Mouse (Mus musculus) MEL (cell line): ENCODE data around the gene Olfr741.

ENCODE experiments used
- CHD2 ChIP-seq: IDR thresholded peaks from 2 replicates; pipeline ENCODE4 v1.6.1; 2011; ENCODE audit warnings: low read length, improper control_type of control experiment
- CTCF ChIP-seq, 3 experiments: IDR thresholded peaks in 2 of 3; conservative IDR thresholded peaks in 1 of 3; 2 replicates each; pipeline ENCODE4 v1.5.1; 2011 to 2012; ENCODE audit warnings: low read length in 3 of 3, low read depth in 2 of 3, mild to moderate bottlenecking in 2 of 3, improper control_type of control experiment in 1 of 3, inconsistent platforms in 1 of 3, mixed read lengths in 1 of 3, moderate library complexity in 1 of 3; ENCODE audit not compliant: control insufficient read depth in 1 of 3, insufficient read depth in 1 of 3, poor library complexity in 1 of 3, severe bottlenecking in 1 of 3
- E2F4 ChIP-seq: IDR thresholded peaks from 2 replicates; pipeline ENCODE4 v1.6.1; 2011; ENCODE audit warnings: low read depth, low read length, improper control_type of control experiment, borderline replicate concordance
- EP300 ChIP-seq, 2 experiments: IDR thresholded peaks; 2 replicates each; pipeline ENCODE4 v1.6.1; 2011; ENCODE audit warnings: improper control_type of control experiment in 2 of 2, low read length in 2 of 2, low read depth in 1 of 2, mild to moderate bottlenecking in 1 of 2
- MXI1 ChIP-seq: IDR thresholded peaks from 2 replicates; pipeline ENCODE4 v1.6.1; 2011; ENCODE audit warnings: mild to moderate bottlenecking, low read depth, low read length, improper control_type of control experiment
- NELFE ChIP-seq: IDR thresholded peaks from 2 replicates; pipeline ENCODE4 v1.6.1; 2011; ENCODE audit warnings: low read depth, low read length, improper control_type of control experiment
- POLR2A ChIP-seq, 2 experiments: IDR thresholded peaks; 2 replicates each; pipeline ENCODE4 v1.6.1; 2011 to 2012; ENCODE audit warnings: low read length in 2 of 2, mild to moderate bottlenecking in 2 of 2, control low read depth in 1 of 2, improper control_type of control experiment in 1 of 2, low read depth in 1 of 2, moderate library complexity in 1 of 2; ENCODE audit not compliant: control insufficient read depth in 1 of 2, insufficient read depth in 1 of 2, poor library complexity in 1 of 2
- RCOR1 ChIP-seq: IDR thresholded peaks from 2 replicates; pipeline ENCODE4 v1.6.1; 2012; ENCODE audit warnings: low read depth, mild to moderate bottlenecking, inconsistent platforms, low read length, improper control_type of control experiment
- SMC3 ChIP-seq: IDR thresholded peaks from 2 replicates; pipeline ENCODE4 v1.6.1; 2011; ENCODE audit warnings: low read depth, low read length, improper control_type of control experiment
- TCF12 ChIP-seq: IDR thresholded peaks from 2 replicates; pipeline ENCODE4 v1.6.1; 2014; ENCODE audit warnings: low read depth, mild to moderate bottlenecking, inconsistent platforms, low read length, improper control_type of control experiment, moderate library complexity
- USF1 ChIP-seq: IDR thresholded peaks from 2 replicates; pipeline ENCODE4 v1.6.1; 2014; ENCODE audit warnings: low read depth, mild to moderate bottlenecking, inconsistent platforms, low read length, improper control_type of control experiment, moderate library complexity
- ZC3H11A ChIP-seq: IDR thresholded peaks from 2 replicates; pipeline ENCODE4 v1.6.1; 2012; ENCODE audit warnings: low read depth, mild to moderate bottlenecking, inconsistent platforms, low read length, improper control_type of control experiment
- ZKSCAN1 ChIP-seq: IDR thresholded peaks from 2 replicates; pipeline ENCODE4 v1.6.1; 2012; ENCODE audit warnings: low read depth, mild to moderate bottlenecking, inconsistent platforms, low read length, improper control_type of control experiment, moderate library complexity

- TF ChIP-seq ZC3H11A = no peak
- TF ChIP-seq USF1 = no peak
- TF ChIP-seq CTCF (IDR thresholded peaks at IDR 0.05 in 2 of 3, conservative IDR thresholded peaks at IDR 0.05 in 1 of 3; ENCODE audit: control insufficient read depth in 1 of 3, insufficient read depth in 1 of 3, low read depth in 2 of 3, low read length in 3 of 3, poor library complexity in 1 of 3, severe bottlenecking in 1 of 3) = no peak
- TF ChIP-seq SMC3 = no peak
- no peak for TF ChIP-seq MXI1
- no peak for TF ChIP-seq E2F4
- no peak for TF ChIP-seq TCF12
- TF ChIP-seq ZKSCAN1 = no peak
- TF ChIP-seq NELFE = no peak
- TF ChIP-seq RCOR1 = no peak
- no peak for TF ChIP-seq EP300 (IDR thresholded peaks at IDR 0.05; ENCODE audit: low read depth in 1 of 2, low read length in 2 of 2)
- no peak for TF ChIP-seq POLR2A (IDR thresholded peaks at IDR 0.05; ENCODE audit: control insufficient read depth in 1 of 2, insufficient read depth in 1 of 2, low read depth in 1 of 2, low read length in 2 of 2, poor library complexity in 1 of 2)
- TF ChIP-seq CHD2 = no peak
Measured at GRCm38 (mm10) chr14:50503300-50503699, 30.8 kb downstream of the Olfr741 start, which contains the start of gene Olfr742.
